Mouse (Mus musculus) fat pad, adult 2 months (tissue): Measurements from ENCODE around the gene Calcr.
"Not testable (repeated sequence)": the region's sequence is repeated elsewhere in the genome, so short reads cannot be mapped to it uniquely, and the experiment has no call there.

Experiments used
- DNase-seq: peaks from one replicate; pipeline ENCODE4 v3.0.0-alpha.2; 2011; ENCODE audit warnings: low read depth, low spot score; ENCODE audit errors: extremely low read depth

Calcr gene

GRCm38 (mm10) chr6:3764230-3764764 lies at the start of gene Calcr:
Calcr (minus strand) TSS chr6:3764714.
- DNase-seq: no peak

GRCm38 (mm10) chr6:3767485-3767884 lies 3.0 kb upstream of the Calcr start:
- no peak for DNase-seq

- no peak for DNase-seq
Observed at GRCm38 (mm10) chr6:3763171-3763967, 1.1 kb downstream of the Calcr start.

- no peak for DNase-seq
Observed at GRCm38 (mm10) chr6:3751576-3751975, 12.9 kb downstream of the Calcr start.

- DNase-seq: no peak
Observed at GRCm38 (mm10) chr6:3749624-3750023, 14.9 kb downstream of the Calcr start.

GRCm38 (mm10) chr6:3745546-3745945 lies 19.0 kb downstream of the Calcr start:
- DNase-seq: no peak

GRCm38 (mm10) chr6:3741996-3742713 lies 22.4 kb downstream of the Calcr start:
- DNase-seq: no peak

GRCm38 (mm10) chr6:3741296-3741695 lies 23.2 kb downstream of the Calcr start:
- no peak for DNase-seq

- no peak for DNase-seq
Observed at GRCm38 (mm10) chr6:3730246-3730867, 34.2 kb downstream of the Calcr start.

GRCm38 (mm10) chr6:3688087-3688642 lies 76.3 kb downstream of the Calcr start:
- no peak for DNase-seq

- not testable (repeated sequence) for DNase-seq
Observed at GRCm38 (mm10) chr6:3678286-3678685, 86.2 kb downstream of the Calcr start.

GRCm38 (mm10) chr6:3677806-3678205 lies 86.7 kb downstream of the Calcr start:
- DNase-seq: no peak

- DNase-seq: not testable (repeated sequence)
Observed at GRCm38 (mm10) chr6:3671941-3672340, 92.6 kb downstream of the Calcr start.

GRCm38 (mm10) chr6:3664147-3664716 lies 100.3 kb downstream of the Calcr start:
- DNase-seq: no peak

GRCm38 (mm10) chr6:3658405-3658804 lies 106.1 kb downstream of the Calcr start:
- no peak for DNase-seq
